ENCODE assay signal across 10 mouse cellular contexts in the genomic region with DNA sequence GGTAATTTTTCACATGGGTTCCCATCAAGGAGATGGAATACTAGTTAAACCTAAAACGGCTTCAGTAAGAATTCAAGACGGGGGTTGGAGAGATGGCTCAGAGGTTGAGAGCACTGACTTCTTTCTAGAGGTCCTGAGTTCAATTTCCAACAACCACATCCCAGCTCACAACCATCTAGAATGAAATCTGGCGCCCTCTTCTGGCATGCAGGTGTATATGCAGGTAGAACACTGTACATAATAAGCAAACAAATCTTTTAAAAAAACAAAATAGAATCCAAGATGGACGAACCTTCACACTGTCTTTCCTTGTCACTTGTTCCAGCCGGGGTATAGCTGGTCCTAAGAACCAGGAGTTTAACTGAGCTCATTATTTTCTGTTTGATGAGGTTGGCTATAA. TPM values are rescaled to one million over a fixed set of nuclear protein-coding genes. Genes with fewer than 3 reads are reported as not detected.
DNase-seq lines count a peak whose midpoint lies in the region; ATAC-seq and TF ChIP-seq lines count a peak whose summit lies in the region.
"Had no signal": no experiment of that assay in that cellular context is flagged by ENCODE, and none has a peak within 500 bp of the region (broad histone marks: within the 10 kb centered on the region; RNA-seq: fewer than 3 reads in every experiment).

No protein-coding gene starts in this region.

- no peak overlapping the region for H3K9ac ChIP-seq in forebrain, embryonic 14.5 days (ENCODE audit: low read length)

- TF ChIP-seq POLR2A in kidney, adult 2 months (IDR thresholded peaks at IDR 0.05; ENCODE audit: low read depth, low read length) = no peak

- H3K4me3 ChIP-seq in kidney, adult 2 months (ENCODE audit: insufficient read depth, low read depth, low read length) = no peak overlapping the region
- H3K4me3 ChIP-seq in forebrain, embryonic 14.5 days (ENCODE audit: low read depth, low read length) = no peak overlapping the region
- H3K4me3 ChIP-seq: erythroblast, embryonic 14.5 days had no signal

- DNase-seq in kidney, adult 2 months = peak; percentile 11
- DNase-seq in kidney, adult 18-20 months = no peak
- DNase-seq in CD4-positive helper T cell, adult 2 months (ENCODE audit: low read depth, low spot score) = peak; percentile 52
- peak; percentile 83 for DNase-seq in R1 (ENCODE audit: low read depth, low spot score)
- DNase-seq in mesoderm, embryonic 11.5 days (ENCODE audit: low read depth, low spot score) = peak; percentile 34
- no peak for DNase-seq in left cerebral cortex, postnatal 14 days (ENCODE audit: low spot score in 2 of 2)
- DNase-seq in forebrain, embryonic 14.5 days (ENCODE audit: low spot score) = no peak
- DNase-seq in heart, postnatal 14 days = no peak
- DNase-seq: heart, postnatal 4 days had no signal

- no peak for ATAC-seq in forebrain, embryonic 14.5 days

- no peak; the same call in 1 of the 2 replicates for TF ChIP-seq CTCF in kidney, adult 2 months (conservative IDR thresholded peaks at IDR 0.05; ENCODE audit: insufficient read depth, insufficient read length, low read depth, low read length)

- H3K27me3 ChIP-seq in kidney, adult 2 months (replicated peaks; ENCODE audit: control insufficient read depth, insufficient read depth, low read length) = no peaks in the 10 kb centered on the region
- no peaks in the 10 kb centered on the region for H3K27me3 ChIP-seq in forebrain, embryonic 14.5 days (replicated peaks; ENCODE audit: control insufficient read depth, insufficient read depth, low read length)

- H3K27ac ChIP-seq in kidney, adult 2 months (ENCODE audit: insufficient read depth, low read depth, low read length) = no peak overlapping the region
- H3K27ac ChIP-seq in forebrain, embryonic 14.5 days (ENCODE audit: low read depth, low read length) = no peak overlapping the region

- intact Hi-C loops in left cerebral cortex, postnatal 14 days (cut with DNase I) = no loop called here
- intact Hi-C loops in heart, postnatal 14 days (cut with DNase I) = no loop called here

- H3K36me3 ChIP-seq in kidney, adult 2 months (ENCODE audit: control insufficient read depth, insufficient read depth, low read length) = no peaks in the 10 kb centered on the region
- no peaks in the 10 kb centered on the region for H3K36me3 ChIP-seq in forebrain, embryonic 14.5 days (ENCODE audit: control insufficient read depth, insufficient read depth, low read length)

- H3K9me3 ChIP-seq in forebrain, embryonic 14.5 days (replicated peaks; ENCODE audit: control insufficient read depth, low read length) = no peaks in the 10 kb centered on the region

- 64% methylated on average over 5 of the region's 5 CpGs for WGBS in kidney, adult 2 months
- 66% methylated on average over 5 of the region's 5 CpGs for WGBS in forebrain, embryonic 14.5 days

- H3K4me2 ChIP-seq in forebrain, embryonic 14.5 days (ENCODE audit: low read length) = no peak overlapping the region

- no peaks in the 10 kb centered on the region for H3K4me1 ChIP-seq in kidney, adult 2 months (ENCODE audit: control insufficient read depth, insufficient read depth, low read length)
- H3K4me1 ChIP-seq in forebrain, embryonic 14.5 days (ENCODE audit: control insufficient read depth, insufficient read depth, low read length) = no peaks in the 10 kb centered on the region

RNA-seq across cellular contexts. Expression of a gene that starts 24.4 kb away (rescaled TPM):
- 5.2 and 6.0 TPM in 2 replicates for polyA plus RNA-seq in kidney, adult 2 months (2012; rRNA removed)
- 10 to 100 TPM; 43.9 to 51.8 TPM for total RNA-seq in left cerebral cortex, postnatal 14 days (2021)
- polyA plus RNA-seq in forebrain, embryonic 14.5 days (2014; fragmentation: Nextera tagmentation; extraction: Ambion mirVana) = 22.7 and 25.8 TPM in 2 replicates
- 10 to 100 TPM; 26.0 to 27.8 TPM for total RNA-seq in heart, postnatal 14 days (2021)

RNA-seq across cellular contexts. Expression of a gene that starts 28.8 kb away (rescaled TPM):
- 22.3 and 24.1 TPM in 2 replicates for polyA plus RNA-seq in kidney, adult 2 months (2012; rRNA removed)
- total RNA-seq in left cerebral cortex, postnatal 14 days (2021) = 100 to 1,000 TPM; 260 to 278 TPM
- polyA plus RNA-seq in forebrain, embryonic 14.5 days (2014; fragmentation: Nextera tagmentation; extraction: Ambion mirVana) = 102 and 105 TPM in 2 replicates
- total RNA-seq in heart, postnatal 14 days (2021) = 100 to 1,000 TPM; 116 to 127 TPM

Comparison
In these comparisons a context has a peak if more than half of its experiments do, and no peak if none do; other contexts are left out.
1. DNase-seq: peak in kidney, adult 2 months (single experiment), CD4-positive helper T cell, adult 2 months (single experiment), R1 (single experiment) and mesoderm, embryonic 11.5 days (single experiment); none in kidney, adult 18-20 months (single experiment), left cerebral cortex, postnatal 14 days (0 of 2), forebrain, embryonic 14.5 days (single experiment) and heart, postnatal 14 days (0 of 2).